Mouse (Mus musculus) frontal cortex, postnatal 36 days (tissue): ENCODE measurements at regions not wholly inside any gene's neighbourhood (a gene's known extent, or its start where the extent isn't known, plus 50 kb on each side); places are given as distances from the start of the nearest gene placed in this dataset.

Experiments
- DNase-seq, 2 experiments: peaks; one replicate each; pipeline ENCODE4 v3.0.0; 2022; ENCODE audit warnings: low spot score in 2 of 2

DNA sequence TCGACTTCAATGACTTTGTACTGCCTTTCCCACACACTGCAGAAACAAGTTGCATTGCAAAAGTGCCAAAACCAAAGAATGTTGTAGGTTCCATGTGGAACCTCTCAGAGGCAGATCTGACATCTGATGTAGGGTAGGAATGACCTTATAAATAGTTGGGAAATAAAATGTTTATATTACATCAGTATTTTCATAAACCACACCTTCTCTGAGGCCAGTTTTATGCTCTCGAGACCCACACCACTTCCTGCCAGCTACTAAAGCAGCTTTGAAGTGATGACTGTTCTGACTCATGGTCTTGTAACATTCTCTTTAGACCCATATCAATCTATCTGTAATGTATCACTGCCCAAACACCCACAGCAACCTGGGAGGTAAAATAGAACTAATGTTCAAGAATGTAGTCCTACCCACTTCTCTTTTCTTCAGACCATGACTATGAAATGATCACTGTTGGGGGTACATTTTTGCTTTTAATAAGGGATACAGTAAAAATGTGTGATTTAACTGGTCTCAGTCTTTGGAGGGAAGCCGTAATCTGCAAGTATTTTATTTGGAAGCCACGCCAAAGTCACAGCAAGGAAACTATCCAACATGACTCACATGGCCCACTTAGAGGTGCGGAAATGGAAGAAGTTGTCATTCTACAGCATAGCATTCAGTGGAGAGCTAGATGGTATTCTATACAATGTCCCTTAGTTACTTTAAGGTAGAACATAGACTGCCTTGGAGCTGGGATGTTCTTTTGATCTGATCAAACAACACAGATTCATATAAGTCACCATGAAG is 199.4 kb downstream of the Snx13 start:
- DNase-seq = no peak

DNA sequence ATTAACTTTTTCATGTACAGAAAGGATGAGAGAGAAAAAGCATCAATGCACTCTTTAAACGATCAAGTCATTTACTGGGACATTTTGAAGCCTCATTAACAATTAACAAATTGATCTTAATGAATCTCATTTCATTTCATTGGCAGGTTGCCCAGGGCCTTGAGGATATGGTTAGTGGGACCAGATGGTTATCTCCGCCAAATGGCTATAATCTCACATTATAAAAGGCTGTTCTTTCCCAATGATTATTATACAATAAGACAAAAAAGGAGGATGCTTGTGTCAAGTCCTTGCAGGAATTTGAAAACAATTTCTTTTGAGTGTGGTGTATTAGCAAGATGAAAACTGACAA is 185.3 kb downstream of the Snx13 start:
- DNase-seq = no peak

DNA sequence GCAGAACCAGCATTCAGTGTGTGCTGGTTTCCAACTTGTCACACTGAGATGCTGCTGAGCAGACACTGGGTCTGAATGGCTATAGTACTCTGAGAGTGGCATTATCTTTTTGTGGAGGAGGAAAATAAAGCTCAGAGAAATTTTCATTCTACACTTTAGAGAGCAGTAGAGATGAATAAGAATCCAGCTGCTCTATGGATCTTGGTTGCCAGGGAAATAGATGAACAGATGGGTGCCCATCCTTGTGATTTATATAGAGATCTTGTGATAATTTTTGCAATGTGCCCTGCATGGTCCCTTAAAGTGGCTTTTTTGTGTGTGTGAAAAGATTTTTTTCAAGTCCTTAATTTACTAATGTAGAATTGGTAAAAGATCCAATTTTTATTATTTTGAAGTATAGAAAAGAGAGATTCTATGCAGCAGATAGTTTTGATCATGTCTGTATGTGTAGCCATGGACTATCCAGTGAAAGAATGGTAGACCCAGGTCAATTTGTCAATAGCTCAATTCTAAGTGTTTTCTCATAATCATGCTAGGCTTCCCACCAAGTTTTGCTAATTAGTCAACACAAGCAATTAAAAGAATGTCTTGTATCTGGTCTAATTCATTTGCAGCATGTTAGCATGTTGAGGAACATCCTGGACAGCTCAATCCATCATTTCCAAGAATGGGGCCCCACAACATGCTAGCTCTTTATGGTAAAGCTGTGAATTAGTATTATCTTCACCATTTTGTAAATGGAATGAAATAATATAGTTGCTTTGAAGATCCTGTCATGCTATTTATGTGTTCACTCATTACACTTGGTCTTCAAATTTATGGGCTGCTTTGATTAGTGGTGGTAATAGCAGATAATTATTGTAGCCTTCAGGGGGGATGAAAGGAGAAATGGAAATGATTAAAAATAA is 184.7 kb downstream of the Snx13 start:
- peak in 1 of 2 experiments; percentile 29 for DNase-seq

DNA sequence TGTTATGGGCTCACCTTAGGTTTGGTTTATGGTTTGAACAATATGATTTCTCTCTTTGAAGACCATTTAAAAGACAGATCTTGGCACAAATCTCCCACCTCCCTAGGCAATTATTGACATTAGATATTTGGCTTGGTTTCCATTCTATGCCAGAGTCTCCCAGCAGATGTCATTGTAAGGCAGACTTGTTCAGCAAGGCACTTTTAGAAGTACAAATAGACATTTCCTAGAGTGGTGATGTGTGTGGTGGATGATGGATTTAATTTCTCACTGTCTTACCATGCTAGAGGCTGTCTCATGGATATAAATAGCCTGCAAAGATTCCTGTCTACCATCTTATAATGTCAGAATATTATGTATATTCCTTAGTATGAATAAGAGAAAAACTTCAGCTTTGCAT is 173.4 kb downstream of the Snx13 start:
- peak in 1 of 2 experiments; percentile 8 for DNase-seq

DNA sequence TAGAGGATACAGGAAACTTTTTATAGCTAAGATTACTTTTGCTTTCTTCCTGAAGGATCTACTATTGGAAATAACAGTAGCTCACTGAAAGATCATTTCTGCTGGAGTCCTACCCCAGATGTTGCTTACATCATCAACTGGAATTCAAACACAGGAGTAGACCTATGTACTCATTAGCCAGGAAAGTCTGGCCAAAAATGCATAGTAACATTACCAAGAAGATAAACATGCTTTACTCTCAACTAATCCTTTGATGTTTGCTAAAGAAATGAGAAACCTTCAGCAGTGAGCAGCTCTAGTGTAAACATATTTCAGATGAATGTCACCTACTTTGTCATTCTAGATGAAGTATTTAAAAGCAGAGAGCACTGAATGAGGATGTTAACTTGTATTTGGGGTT is 173.0 kb downstream of the Snx13 start:
- DNase-seq = no peak

DNA sequence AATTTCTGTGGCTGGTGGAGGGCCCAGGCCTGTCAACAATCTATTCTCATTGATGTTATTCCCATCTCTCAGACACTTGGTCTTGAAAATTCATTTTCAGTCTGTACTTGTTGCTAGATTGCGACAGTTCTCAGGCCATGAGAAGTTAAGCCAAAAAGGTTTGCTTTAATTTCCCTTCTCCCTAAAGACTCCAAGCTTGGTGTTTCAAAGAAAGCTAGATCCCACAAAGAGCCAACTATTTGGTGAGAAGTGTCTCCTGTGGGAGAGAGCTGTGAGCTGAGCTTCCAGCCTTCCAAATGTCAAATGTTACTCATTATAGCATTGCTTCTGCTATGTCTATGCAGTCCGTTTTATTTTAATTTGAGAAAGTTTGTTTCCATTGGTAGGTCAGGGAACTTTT is 169.7 kb downstream of the Snx13 start:
- DNase-seq = no peak

DNA sequence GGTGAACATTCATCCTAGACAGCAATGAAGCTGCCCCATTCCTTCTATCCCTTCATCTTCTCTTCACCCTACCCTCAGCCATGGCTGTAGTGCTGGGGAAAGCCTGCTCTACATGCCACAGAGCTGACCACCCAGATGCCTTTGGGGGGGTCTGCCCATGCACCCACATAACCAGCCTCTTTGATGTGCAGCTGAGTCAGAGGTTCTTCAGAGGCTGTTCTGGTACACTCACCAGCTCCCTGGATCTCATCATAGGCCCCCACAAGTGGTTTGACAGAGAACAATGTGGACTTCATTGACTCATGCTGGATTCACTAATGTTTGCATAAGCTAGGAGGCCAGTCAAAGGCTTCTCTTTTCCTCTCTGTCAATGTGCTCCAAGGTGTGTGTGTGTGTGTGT is 162.4 kb downstream of the Snx13 start:
- no peak for DNase-seq

DNA sequence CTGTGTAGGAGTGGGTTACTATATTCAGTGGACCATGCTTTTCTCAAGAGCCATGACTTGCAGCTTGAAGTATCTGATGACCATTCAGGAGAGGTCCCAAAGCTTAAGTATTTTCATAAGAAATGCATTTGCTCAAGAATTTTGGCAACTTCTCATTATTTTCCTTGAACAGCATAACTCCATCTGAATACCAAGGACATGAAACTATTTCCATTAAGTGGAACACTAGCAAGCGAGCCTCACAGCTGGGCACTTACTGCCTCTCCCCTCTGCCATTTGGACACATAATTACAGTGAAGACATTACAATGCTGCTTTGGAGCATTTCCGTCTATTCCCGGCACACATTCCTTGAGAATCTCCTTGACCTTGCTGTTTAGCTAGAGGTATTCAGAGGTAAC is 160.6 kb downstream of the Snx13 start:
- DNase-seq = no peak

DNA sequence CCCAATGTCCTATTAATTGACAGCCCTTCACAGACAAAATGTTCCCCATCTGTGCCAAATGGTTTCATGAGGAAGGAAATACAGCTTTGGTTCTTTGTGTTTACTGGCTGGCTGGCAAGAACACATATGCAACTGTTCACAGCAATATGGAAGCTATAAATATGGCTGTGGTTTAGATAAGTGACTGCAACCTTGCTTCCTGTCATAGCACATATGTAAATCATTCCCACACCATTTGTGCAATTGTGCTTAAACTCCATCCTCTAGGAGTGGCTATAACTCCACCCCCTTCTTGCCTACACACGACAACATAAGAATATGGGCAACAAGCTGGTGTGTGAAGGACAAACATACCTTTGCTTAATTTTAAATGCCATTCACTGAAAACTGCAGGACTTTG is 156.4 kb downstream of the Snx13 start:
- DNase-seq = no peak

DNA sequence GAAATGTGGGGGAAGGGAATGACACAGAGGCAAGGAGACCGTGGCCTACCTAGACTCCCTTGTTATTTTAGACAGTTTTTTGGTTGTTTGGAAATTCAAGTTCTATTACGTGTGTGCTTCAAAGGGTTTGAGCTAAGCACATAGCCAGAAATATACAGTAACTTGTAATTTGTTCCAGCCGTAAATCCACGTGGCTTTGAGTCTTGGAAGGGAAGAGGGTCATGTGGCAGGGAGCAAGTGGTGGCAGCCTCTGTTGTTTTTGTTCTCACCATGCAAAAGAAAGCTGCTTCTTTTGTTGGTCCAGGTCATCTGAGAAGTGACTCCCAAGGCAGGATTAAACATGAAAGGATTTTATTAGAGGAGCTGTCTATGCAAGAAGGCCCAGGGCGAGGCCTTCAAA is 153.1 kb downstream of the Snx13 start:
- DNase-seq = no peak
